Mouse (Mus musculus): ENCODE data around the gene Dpy19l3. TPM values are rescaled to one million over a fixed set of nuclear protein-coding genes. Genes with fewer than 3 reads are reported as not detected.

Gene Dpy19l3
- polyA plus RNA-seq, 1 experiment from 2014 or later, result 31.5 TPM

DNA sequence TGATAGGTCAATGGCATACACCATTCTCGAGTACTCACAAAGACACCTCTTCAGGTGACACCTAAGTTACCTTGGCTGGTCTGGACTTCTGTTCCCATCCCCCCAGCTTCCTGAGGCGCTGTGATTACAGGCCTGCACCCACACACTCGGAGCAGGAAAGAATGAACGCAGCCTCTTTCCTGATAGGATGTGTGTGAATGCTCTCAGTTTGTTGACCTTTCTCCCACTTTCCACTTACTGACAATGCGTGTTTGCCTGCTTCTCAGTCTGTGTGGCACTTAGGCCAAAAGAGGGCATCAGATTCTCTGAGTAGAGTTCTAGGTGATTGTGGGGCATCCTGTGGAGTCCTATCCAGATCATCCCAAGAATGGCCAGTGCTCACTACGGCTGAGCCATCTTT lies 114.2 kb downstream of the Dpy19l3 start:
- Histone ChIP-seq H3K27ac (no peak overlapping the region), H3K36me3 (replicated peaks) (peaks cover 82% of the 10 kb centered on the region), H3K27me3 (ENCODE audit: poor library complexity, severe bottlenecking) (no peaks in the 10 kb centered on the region), H3K4me3 (no peak overlapping the region), H3K4me1 (no peaks in the 10 kb centered on the region), H3K9me3 (no peaks in the 10 kb centered on the region)
- no peak for DNase-seq (ENCODE audit: extremely low spot score, low spot score)
- WGBS, result 87% methylated on average over 6 of the region's 6 CpGs

GRCm38 (mm10) chr7:35636874-35637273 lies 117.4 kb downstream of the Dpy19l3 start:
- no peak overlapping the region for H3K27ac ChIP-seq
- no peak for DNase-seq (ENCODE audit: extremely low spot score, low spot score)
- no peaks in the 10 kb centered on the region for H3K27me3 ChIP-seq (ENCODE audit: poor library complexity, severe bottlenecking)
- H3K36me3 ChIP-seq (replicated peaks), result peaks cover 74% of the 10 kb centered on the region
- H3K4me1 ChIP-seq, result no peaks in the 10 kb centered on the region
- no peak overlapping the region for H3K4me3 ChIP-seq
- H3K9me3 ChIP-seq, result peaks cover 5% of the 10 kb centered on the region; the same call in 1 of the 2 replicates
- WGBS, result 96% methylated on average over 9 of the region's 9 CpGs

- no peak overlapping the region for H3K4me3 ChIP-seq
- H3K36me3 ChIP-seq (replicated peaks), result peaks cover 74% of the 10 kb centered on the region
- no peak overlapping the region for H3K27ac ChIP-seq
- H3K9me3 ChIP-seq, result peaks cover 5% of the 10 kb centered on the region; the same call in 1 of the 2 replicates
- no peaks in the 10 kb centered on the region for H3K27me3 ChIP-seq (ENCODE audit: poor library complexity, severe bottlenecking)
- 81% methylated on average over 6 of the region's 6 CpGs for WGBS
- no peak for DNase-seq (ENCODE audit: extremely low spot score, low spot score)
- H3K4me1 ChIP-seq, result no peaks in the 10 kb centered on the region
Observed at GRCm38 (mm10) chr7:35636229-35636628, 118.0 kb downstream of the Dpy19l3 start.

Other genes with a start within 250 kb of the Dpy19l3 start
- 0.15 TPM in 2 replicates for gene Tdrd12, start 216.7 kb downstream of the Dpy19l3 start, polyA plus RNA-seq (2016; fragmentation: Nextera tagmentation; extraction: Ambion mirVana)
- 45.9 and 50.3 TPM in 2 replicates for gene Nudt19, start 198.2 kb downstream of the Dpy19l3 start, polyA plus RNA-seq (2016; fragmentation: Nextera tagmentation; extraction: Ambion mirVana)
- gene Rgs9bp, start 168.9 kb downstream of the Dpy19l3 start, polyA plus RNA-seq (2016; fragmentation: Nextera tagmentation; extraction: Ambion mirVana), result 0.09 and 0.44 TPM in 2 replicates
- 40.2 and 41.1 TPM in 2 replicates for gene Ankrd27, start 168.2 kb downstream of the Dpy19l3 start, polyA plus RNA-seq (2016; fragmentation: Nextera tagmentation; extraction: Ambion mirVana)
- 316 and 317 TPM in 2 replicates for gene Pdcd5, start 106.9 kb downstream of the Dpy19l3 start, polyA plus RNA-seq (2016; fragmentation: Nextera tagmentation; extraction: Ambion mirVana)
- 17.5 and 18.6 TPM in 2 replicates for gene Zfp507, start 48.5 kb upstream of the Dpy19l3 start, polyA plus RNA-seq (2016; fragmentation: Nextera tagmentation; extraction: Ambion mirVana)

All from forebrain, embryonic 10.5 days (tissue).